In the genomic region with DNA sequence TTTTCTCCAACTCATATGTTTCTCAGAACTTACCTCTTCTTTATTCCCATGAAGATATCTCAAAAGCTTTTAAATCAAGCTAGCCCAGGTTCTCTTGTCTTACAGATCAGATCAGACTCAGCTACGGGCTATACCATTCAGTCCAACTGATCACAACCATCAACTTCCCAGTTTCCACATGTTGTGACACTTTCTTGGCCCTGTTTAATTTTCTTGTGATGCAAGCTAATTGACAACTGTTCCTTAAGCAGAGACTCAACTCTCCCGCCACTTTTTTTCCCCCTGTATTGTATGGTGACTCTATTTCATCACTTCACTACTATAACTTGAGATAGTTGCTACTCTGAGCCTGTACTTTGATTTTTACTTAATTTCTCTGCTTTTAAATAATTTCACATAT, we compare ENCODE assay signal across 11 mouse cellular contexts. TPM values are rescaled to one million over a fixed set of nuclear protein-coding genes. Genes with fewer than 3 reads are reported as not detected.
DNase-seq lines count a peak whose midpoint lies in the region; ATAC-seq lines count a peak whose summit lies in the region.
"Had no signal": no experiment of that assay in that cellular context is flagged by ENCODE, and none has a peak within 500 bp of the region (broad histone marks: within the 10 kb centered on the region; RNA-seq: fewer than 3 reads in every experiment).

No protein-coding gene starts in this region.

- no peaks in the 10 kb centered on the region for H3K36me3 ChIP-seq in heart, embryonic 15.5 days
- no peaks in the 10 kb centered on the region for H3K36me3 ChIP-seq in embryonic facial prominence, embryonic 15.5 days
- no peaks in the 10 kb centered on the region for H3K36me3 ChIP-seq in intestine, embryonic 14.5 days (ENCODE audit: control insufficient read depth, insufficient read depth, low read length)
- H3K36me3 ChIP-seq in midbrain, embryonic 15.5 days (replicated peaks): no peaks in the 10 kb centered on the region

- no peaks in the 10 kb centered on the region for H3K9me3 ChIP-seq in heart, embryonic 15.5 days (replicated peaks)
- H3K9me3 ChIP-seq in embryonic facial prominence, embryonic 15.5 days (replicated peaks): no peaks in the 10 kb centered on the region
- H3K9me3 ChIP-seq in intestine, embryonic 14.5 days (ENCODE audit: control insufficient read depth, low read length): no peaks in the 10 kb centered on the region
- H3K9me3 ChIP-seq in midbrain, embryonic 15.5 days: no peaks in the 10 kb centered on the region

- H3K4me3 ChIP-seq in heart, embryonic 15.5 days: peak overlapping the region; percentile 82
- peak overlapping the region; percentile 74 for H3K4me3 ChIP-seq in embryonic facial prominence, embryonic 15.5 days (replicated peaks)
- H3K4me3 ChIP-seq in intestine, embryonic 14.5 days (ENCODE audit: low read depth, low read length): peak overlapping the region; percentile 77
- peak overlapping the region; percentile 77 for H3K4me3 ChIP-seq in midbrain, embryonic 15.5 days

- 43% methylated on average over 2 of the region's 2 CpGs for WGBS in heart, embryonic 15.5 days
- 39% methylated on average over 2 of the region's 2 CpGs for WGBS in embryonic facial prominence, embryonic 15.5 days
- WGBS in intestine, embryonic 14.5 days: 38% methylated on average over 2 of the region's 2 CpGs
- 44% methylated on average over 2 of the region's 2 CpGs for WGBS in midbrain, embryonic 15.5 days

- no peak for DNase-seq in heart, postnatal 14 days
- no peak for DNase-seq in intestine, embryonic 14.5 days (ENCODE audit: low spot score)
- no peak for DNase-seq in ovary, postnatal 10 days (ENCODE audit: low spot score)
- no peak for DNase-seq in left cerebral cortex, adult 9 months (ENCODE audit: low spot score in 2 of 2)
- no peak for DNase-seq in gastrocnemius, postnatal 14 days

- no peak overlapping the region for H3K27ac ChIP-seq in heart, embryonic 15.5 days
- H3K27ac ChIP-seq in embryonic facial prominence, embryonic 15.5 days (replicated peaks): no peak overlapping the region
- H3K27ac ChIP-seq in intestine, embryonic 14.5 days (ENCODE audit: low read depth): no peak overlapping the region
- no peak overlapping the region for H3K27ac ChIP-seq in midbrain, embryonic 15.5 days

- H3K4me1 ChIP-seq in heart, embryonic 15.5 days (replicated peaks): 0 out of 2 replicates have a peak, but pooled peaks cover 7% of the 10 kb centered on the region
- H3K4me1 ChIP-seq in embryonic facial prominence, embryonic 15.5 days: peaks cover 6% of the 10 kb centered on the region; the same call in 1 of the 2 replicates
- peaks cover 5% of the 10 kb centered on the region for H3K4me1 ChIP-seq in intestine, embryonic 14.5 days (replicated peaks; ENCODE audit: control insufficient read depth, insufficient read depth, low read length)
- peaks cover 24% of the 10 kb centered on the region for H3K4me1 ChIP-seq in midbrain, embryonic 15.5 days

- no peak overlapping the region for H3K9ac ChIP-seq in heart, embryonic 15.5 days
- no peak overlapping the region for H3K9ac ChIP-seq in embryonic facial prominence, embryonic 15.5 days
- H3K9ac ChIP-seq in intestine, embryonic 14.5 days (ENCODE audit: low read length): no peak overlapping the region
- no peak overlapping the region for H3K9ac ChIP-seq in midbrain, embryonic 15.5 days

- no peaks in the 10 kb centered on the region for H3K27me3 ChIP-seq in heart, embryonic 15.5 days
- 0 out of 2 replicates have a peak, but pooled peaks cover 4% of the 10 kb centered on the region for H3K27me3 ChIP-seq in embryonic facial prominence, embryonic 15.5 days
- no peaks in the 10 kb centered on the region for H3K27me3 ChIP-seq in intestine, embryonic 14.5 days (replicated peaks; ENCODE audit: control insufficient read depth, insufficient read depth, low read length)
- 0 out of 2 replicates have a peak, but pooled peaks cover 3% of the 10 kb centered on the region for H3K27me3 ChIP-seq in midbrain, embryonic 15.5 days (replicated peaks)

- intact Hi-C loops in heart, postnatal 14 days (cut with DNase I): loop anchor here (2.0 to 5.0 kb wide), 4 partner anchors 71 to 551 kb away; no protein-coding TSS in a partner anchor
- intact Hi-C loops in gastrocnemius, postnatal 14 days (cut with DNase I; ENCODE audit: low total_unique reads): no loop called here

- ATAC-seq in heart, embryonic 15.5 days (replicated peaks; ENCODE audit: insufficient number of reproducible peaks, insufficient read depth, low FRiP score, low read depth): no peak
- no peak for ATAC-seq in embryonic facial prominence, embryonic 15.5 days (ENCODE audit: insufficient number of reproducible peaks, low FRiP score, low TSS enrichment, low read depth)
- ATAC-seq in intestine, embryonic 14.5 days (replicated peaks; ENCODE audit: low FRiP score, low TSS enrichment, low read depth): peak; percentile 17; the same call in 1 of the 2 replicates
- peak; percentile 22; the same call in 1 of the 2 replicates for ATAC-seq in midbrain, embryonic 15.5 days (replicated peaks)

- peak overlapping the region; percentile 93 for H3K4me2 ChIP-seq in heart, embryonic 15.5 days
- H3K4me2 ChIP-seq in embryonic facial prominence, embryonic 15.5 days (replicated peaks): peak overlapping the region; percentile 94
- H3K4me2 ChIP-seq in intestine, embryonic 14.5 days (ENCODE audit: low read length): peak overlapping the region; percentile 96
- H3K4me2 ChIP-seq in midbrain, embryonic 15.5 days: peak overlapping the region; percentile 98

RNA-seq across cellular contexts. Expression of a gene that starts 15.9 kb away (rescaled TPM):
- not detected in 2 replicates for polyA plus RNA-seq in heart, embryonic 15.5 days (2015; fragmentation: Nextera tagmentation; extraction: Ambion mirVana)
- not detected for total RNA-seq in heart, postnatal 14 days (2021)
- polyA plus RNA-seq in embryonic facial prominence, embryonic 15.5 days (2015; fragmentation: Nextera tagmentation; extraction: Ambion mirVana): not detected in 2 replicates
- not detected in 2 replicates for polyA plus RNA-seq in intestine, embryonic 14.5 days (2014; fragmentation: Nextera tagmentation; extraction: Ambion mirVana)
- polyA plus RNA-seq in midbrain, embryonic 15.5 days (2015; fragmentation: Nextera tagmentation; extraction: Ambion mirVana): not detected in 2 replicates
- total RNA-seq in gastrocnemius, postnatal 14 days (2021): not detected
- total RNA-seq: ES-E14; monocyte, adult 5-6 weeks had no signal
- polyA plus RNA-seq: urinary bladder, adult 2 months had no signal

RNA-seq across cellular contexts. Expression of a gene that starts 17.7 kb away (rescaled TPM):
- 61.4 and 84.7 TPM in 2 replicates for polyA plus RNA-seq in heart, embryonic 15.5 days (2015; fragmentation: Nextera tagmentation; extraction: Ambion mirVana)
- total RNA-seq in heart, postnatal 14 days (2021): 10 to 100 TPM; 22.3 to 22.7 TPM
- 122 and 125 TPM in 2 replicates for polyA plus RNA-seq in embryonic facial prominence, embryonic 15.5 days (2015; fragmentation: Nextera tagmentation; extraction: Ambion mirVana)
- polyA plus RNA-seq in intestine, embryonic 14.5 days (2014; fragmentation: Nextera tagmentation; extraction: Ambion mirVana): 167 and 169 TPM in 2 replicates
- 81.0 and 89.9 TPM in 2 replicates for polyA plus RNA-seq in midbrain, embryonic 15.5 days (2015; fragmentation: Nextera tagmentation; extraction: Ambion mirVana)
- 10 to 100 TPM; 22.2 to 26.4 TPM for total RNA-seq in gastrocnemius, postnatal 14 days (2021)

RNA-seq across cellular contexts. Expression of a gene that starts 32.2 kb away (rescaled TPM):
- not detected in 2 replicates for polyA plus RNA-seq in heart, embryonic 15.5 days (2015; fragmentation: Nextera tagmentation; extraction: Ambion mirVana)
- total RNA-seq in heart, postnatal 14 days (2021): not detected
- not detected in 2 replicates for polyA plus RNA-seq in embryonic facial prominence, embryonic 15.5 days (2015; fragmentation: Nextera tagmentation; extraction: Ambion mirVana)
- not detected in 2 replicates for polyA plus RNA-seq in intestine, embryonic 14.5 days (2014; fragmentation: Nextera tagmentation; extraction: Ambion mirVana)
- polyA plus RNA-seq in midbrain, embryonic 15.5 days (2015; fragmentation: Nextera tagmentation; extraction: Ambion mirVana): not detected in 2 replicates
- not detected for total RNA-seq in gastrocnemius, postnatal 14 days (2021)
- total RNA-seq: ES-E14; monocyte, adult 5-6 weeks had no signal
- polyA plus RNA-seq: urinary bladder, adult 2 months had no signal

RNA-seq across cellular contexts. Expression of a gene that starts 50.3 kb away (rescaled TPM):
- polyA plus RNA-seq in heart, embryonic 15.5 days (2015; fragmentation: Nextera tagmentation; extraction: Ambion mirVana): 0.04 TPM in 1 of 2 replicates, not detected in the other
- total RNA-seq in heart, postnatal 14 days (2021): not detected
- polyA plus RNA-seq in embryonic facial prominence, embryonic 15.5 days (2015; fragmentation: Nextera tagmentation; extraction: Ambion mirVana): 0.04 TPM in 1 of 2 replicates, not detected in the other
- not detected in 2 replicates for polyA plus RNA-seq in intestine, embryonic 14.5 days (2014; fragmentation: Nextera tagmentation; extraction: Ambion mirVana)
- polyA plus RNA-seq in midbrain, embryonic 15.5 days (2015; fragmentation: Nextera tagmentation; extraction: Ambion mirVana): 0.05 TPM in 1 of 2 replicates, not detected in the other
- total RNA-seq in gastrocnemius, postnatal 14 days (2021): not detected
- total RNA-seq: monocyte, adult 5-6 weeks had no signal
- polyA plus RNA-seq: urinary bladder, adult 2 months had no signal

Comparison
In these comparisons a context has a peak if more than half of its experiments do, and no peak if none do; other contexts are left out.
1. ATAC-seq: peak in intestine, embryonic 14.5 days (single experiment) and midbrain, embryonic 15.5 days (single experiment); none in heart, embryonic 15.5 days (single experiment) and embryonic facial prominence, embryonic 15.5 days (single experiment).
2. Peak in every context shown above with its lines, with median percentiles within 50 percentile points of each other: H3K4me2 ChIP-seq and H3K4me3 ChIP-seq.